Mouse (Mus musculus): Measurements from ENCODE around the gene Syngap1. TPM values are rescaled to one million over a fixed set of nuclear protein-coding genes. Genes with fewer than 3 reads are reported as not detected.

Gene Syngap1
- polyA plus RNA-seq, 1 experiment, result 3.0 TPM

GRCm38 (mm10) chr17:27017564-27018499 lies 76.8 kb downstream of the Syngap1 start:
- H3K9me3 ChIP-seq, result no peaks in the 10 kb centered on the region
- TF ChIP-seq FLI1 (IDR thresholded peaks at IDR 0.05; ENCODE audit: low read length) (no peak), GATA1 (IDR thresholded peaks at IDR 0.05; ENCODE audit: borderline replicate concordance, low read length) (no peak)
- H3K4me1 ChIP-seq, result peaks cover 21% of the 10 kb centered on the region
- H3K36me3 ChIP-seq (replicated peaks; ENCODE audit: low read length), result peaks cover 35% of the 10 kb centered on the region
- no peaks in the 10 kb centered on the region for H3K27me3 ChIP-seq (replicated peaks)
- peak overlapping the region; percentile 94 for H3K4me3 ChIP-seq (replicated peaks)

DNA sequence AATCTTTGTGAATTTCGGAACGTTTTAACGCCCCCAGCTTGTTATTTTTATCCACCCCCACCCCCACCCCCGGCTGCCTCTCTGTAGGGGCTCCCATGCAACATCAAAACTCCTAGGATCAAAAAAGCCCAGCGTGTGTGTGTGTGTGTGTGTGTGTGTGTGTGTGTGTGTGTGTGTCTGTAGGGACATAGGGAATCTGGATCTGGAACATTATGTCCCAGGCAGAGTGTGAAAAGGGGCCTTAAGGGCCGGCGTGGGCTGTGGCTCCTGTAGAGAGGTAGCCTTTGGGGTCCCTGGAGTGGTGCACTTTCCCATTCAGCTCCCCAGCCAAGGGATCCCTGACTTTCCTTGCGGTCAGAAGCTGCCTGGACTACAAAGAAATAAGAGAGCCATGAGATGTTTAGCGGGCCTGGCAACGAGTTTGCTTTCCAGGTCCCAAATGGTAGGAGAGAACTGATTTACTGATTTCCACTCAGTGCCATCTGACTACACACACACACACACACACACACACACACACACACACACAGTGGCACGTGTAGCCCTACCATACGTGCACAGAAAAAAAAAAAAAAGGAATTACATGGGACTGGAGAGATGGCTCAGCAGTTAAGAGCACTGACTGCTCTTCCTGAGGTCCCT lies 77.6 kb downstream of the Syngap1 start:
- peaks cover 43% of the 10 kb centered on the region for H3K36me3 ChIP-seq (replicated peaks; ENCODE audit: low read length)
- TF ChIP-seq GATA1 (IDR thresholded peaks at IDR 0.05; ENCODE audit: borderline replicate concordance, low read length) (no peak), FLI1 (IDR thresholded peaks at IDR 0.05; ENCODE audit: low read length) (no peak)
- H3K9me3 ChIP-seq, result no peaks in the 10 kb centered on the region
- no peaks in the 10 kb centered on the region for H3K27me3 ChIP-seq (replicated peaks)
- H3K4me3 ChIP-seq (replicated peaks), result peak overlapping the region; percentile 94
- H3K4me1 ChIP-seq, result peaks cover 21% of the 10 kb centered on the region

- Histone ChIP-seq H3K4me1 (peaks cover 41% of the 10 kb centered on the region), H3K4me3 (replicated peaks) (no peak overlapping the region), H3K9me3 (no peaks in the 10 kb centered on the region), H3K27me3 (replicated peaks) (no peaks in the 10 kb centered on the region), H3K36me3 (replicated peaks; ENCODE audit: low read length) (peaks cover 67% of the 10 kb centered on the region)
- TF ChIP-seq FLI1 (IDR thresholded peaks at IDR 0.05; ENCODE audit: low read length) (no peak), GATA1 (IDR thresholded peaks at IDR 0.05; ENCODE audit: borderline replicate concordance, low read length) (no peak)
These were observed 80.0 kb downstream of the Syngap1 start for GRCm38 (mm10) chr17:27021076-27021475.

DNA sequence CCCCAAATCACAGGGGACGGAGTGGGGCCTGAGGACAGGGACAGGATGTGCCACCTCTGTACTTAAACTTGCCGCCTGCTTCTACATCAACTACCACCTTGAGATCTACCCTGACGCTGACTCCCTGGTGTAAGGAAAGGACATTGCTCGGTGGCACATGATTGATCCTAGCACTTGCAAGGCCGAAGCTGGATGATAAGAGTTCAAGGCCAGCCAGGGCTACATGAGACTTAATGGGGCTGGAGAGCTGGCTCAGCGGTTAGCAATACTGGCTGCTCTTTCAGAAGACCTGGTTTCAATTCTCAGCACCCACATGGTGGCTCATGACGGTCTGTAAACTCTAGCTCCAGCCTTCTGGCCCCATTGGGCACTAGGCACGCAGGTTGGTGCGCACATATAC lies 80.7 kb downstream of the Syngap1 start:
- Histone ChIP-seq H3K27me3 (replicated peaks) (no peaks in the 10 kb centered on the region), H3K36me3 (replicated peaks; ENCODE audit: low read length) (peaks cover 72% of the 10 kb centered on the region), H3K9me3 (no peaks in the 10 kb centered on the region), H3K4me1 (peaks cover 48% of the 10 kb centered on the region), H3K4me3 (replicated peaks) (no peak overlapping the region)
- TF ChIP-seq GATA1 (IDR thresholded peaks at IDR 0.05; ENCODE audit: borderline replicate concordance, low read length) (no peak), FLI1 (IDR thresholded peaks at IDR 0.05; ENCODE audit: low read length) (no peak)

Other genes with a start within 250 kb of the Syngap1 start
- 1.4 and 4.5 TPM in 2 replicates for gene Crebrf, start 225.6 kb upstream of the Syngap1 start, polyA plus RNA-seq (2012; ENCODE audit: insufficient read depth, low replicate concordance)
- gene Bnip1, start 160.2 kb upstream of the Syngap1 start, polyA plus RNA-seq (2012; ENCODE audit: insufficient read depth, low replicate concordance), result 8.9 and 26.5 TPM in 2 replicates
- gene Nkx2-5, start 96.2 kb upstream of the Syngap1 start, polyA plus RNA-seq (2012; ENCODE audit: insufficient read depth, low replicate concordance), result not detected in 2 replicates
- 8.0 and 12.1 TPM in 2 replicates for gene Kifc5b, start 24.2 kb upstream of the Syngap1 start, polyA plus RNA-seq (2012; ENCODE audit: insufficient read depth, low replicate concordance)
- 31.7 and 44.3 TPM in 2 replicates for gene Phf1, start 8.2 kb upstream of the Syngap1 start, polyA plus RNA-seq (2012; ENCODE audit: insufficient read depth, low replicate concordance)
- 396 and 1,059 TPM in 2 replicates for gene Cuta, start 1.7 kb upstream of the Syngap1 start, polyA plus RNA-seq (2012; ENCODE audit: insufficient read depth, low replicate concordance)
- gene Zbtb9, start 31.9 kb downstream of the Syngap1 start, polyA plus RNA-seq (2012; ENCODE audit: insufficient read depth, low replicate concordance), result 2.3 and 4.1 TPM in 2 replicates
- gene Bak1, start 87.8 kb downstream of the Syngap1 start, polyA plus RNA-seq (2012; ENCODE audit: insufficient read depth, low replicate concordance), result 164 and 277 TPM in 2 replicates
- 0.17 and 1.3 TPM in 2 replicates for gene Itpr3, start 116.1 kb downstream of the Syngap1 start, polyA plus RNA-seq (2012; ENCODE audit: insufficient read depth, low replicate concordance)
- gene Uqcc2, start 192.7 kb downstream of the Syngap1 start, polyA plus RNA-seq (2012; ENCODE audit: insufficient read depth, low replicate concordance), result 35.6 and 163 TPM in 2 replicates
- not detected in 2 replicates for gene Ip6k3, start 226.5 kb downstream of the Syngap1 start, polyA plus RNA-seq (2012; ENCODE audit: insufficient read depth, low replicate concordance)

Measured in megakaryocyte, embryonic 14.5 days (primary cell).